Mouse (Mus musculus): ENCODE results near the gene Cryaa. TPM values are rescaled to one million over a fixed set of nuclear protein-coding genes. Genes with fewer than 3 reads are reported as not detected.

Cryaa gene
- total and polyA plus RNA-seq, 3 experiments, result not detected

DNA sequence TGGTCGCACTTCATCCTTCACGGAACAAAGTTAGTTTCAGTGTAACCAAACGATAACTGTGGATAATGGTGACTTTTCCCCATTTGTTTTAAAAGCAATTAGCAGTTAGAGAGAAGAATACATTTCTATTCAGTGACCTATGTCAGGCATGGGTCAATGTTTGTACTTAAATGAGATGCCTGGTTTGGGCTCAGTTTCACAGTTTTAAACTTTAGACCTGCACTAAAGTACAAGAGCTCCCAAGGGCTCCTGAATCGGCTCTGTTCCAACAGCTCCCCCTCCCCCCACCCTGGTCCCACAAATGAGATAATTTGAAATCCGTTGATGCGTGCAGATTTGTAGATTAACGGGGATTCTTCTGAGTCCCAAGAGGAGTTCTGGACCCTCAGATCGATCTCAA is 5.9 kb upstream of the Cryaa start:
- Histone ChIP-seq H3K4me1 (ENCODE audit: control insufficient read depth in 1 of 2, insufficient read depth in 2 of 2, low read length in 2 of 2) (no peaks in the 10 kb centered on the region), H3K79me2 (ENCODE audit: control insufficient read depth, insufficient read depth, low read length, poor library complexity) (no peaks in the 10 kb centered on the region), H3K9ac (ENCODE audit: control insufficient read depth, low read depth, low read length, poor library complexity, severe bottlenecking) (no peak overlapping the region), H3K36me3 (ENCODE audit: control insufficient read depth in 1 of 2, insufficient read depth in 2 of 2, low read length in 2 of 2) (no peaks in the 10 kb centered on the region), H3K27me3 (ENCODE audit: control insufficient read depth in 1 of 2, insufficient read depth in 2 of 2, low read length in 2 of 2) (peaks cover 2 to 4% of the 10 kb centered on the region in 2 experiments), H3K27ac (ENCODE audit: control insufficient read depth, low read depth, low read length) (no peak overlapping the region), H3K4me3 (ENCODE audit: control insufficient read depth in 1 of 2, insufficient read depth in 1 of 2, low read depth in 2 of 2, low read length in 2 of 2) (no peak overlapping the region), H3K9me3 (replicated peaks; ENCODE audit: insufficient read depth, low read length) (no peaks in the 10 kb centered on the region)
- no peak for DNase-seq (ENCODE audit: low read depth, low spot score)
- no peak for TF ChIP-seq ELF1 (IDR thresholded peaks at IDR 0.05; ENCODE audit: low read depth, low read length)
- no peak for TF ChIP-seq GATA1 (IDR thresholded peaks at IDR 0.05; ENCODE audit: low read depth, low read length)
- no peak for TF ChIP-seq ZC3H11A (IDR thresholded peaks at IDR 0.05; ENCODE audit: low read depth, low read length)
- TF ChIP-seq SIN3A (IDR thresholded peaks at IDR 0.05; ENCODE audit: low read length), result no peak
- no peak for TF ChIP-seq TBP (IDR thresholded peaks at IDR 0.05; ENCODE audit: low read depth, low read length)
- TF ChIP-seq USF2 (IDR thresholded peaks at IDR 0.05; ENCODE audit: borderline replicate concordance in 1 of 2, insufficient read depth in 1 of 2, low read depth in 1 of 2, low read length in 2 of 2), result no peak
- no peak for TF ChIP-seq SMC3 (IDR thresholded peaks at IDR 0.05; ENCODE audit: low read depth, low read length)
- TF ChIP-seq POLR2AphosphoS2 (IDR thresholded peaks at IDR 0.05; ENCODE audit: low read length), result no peak

DNA sequence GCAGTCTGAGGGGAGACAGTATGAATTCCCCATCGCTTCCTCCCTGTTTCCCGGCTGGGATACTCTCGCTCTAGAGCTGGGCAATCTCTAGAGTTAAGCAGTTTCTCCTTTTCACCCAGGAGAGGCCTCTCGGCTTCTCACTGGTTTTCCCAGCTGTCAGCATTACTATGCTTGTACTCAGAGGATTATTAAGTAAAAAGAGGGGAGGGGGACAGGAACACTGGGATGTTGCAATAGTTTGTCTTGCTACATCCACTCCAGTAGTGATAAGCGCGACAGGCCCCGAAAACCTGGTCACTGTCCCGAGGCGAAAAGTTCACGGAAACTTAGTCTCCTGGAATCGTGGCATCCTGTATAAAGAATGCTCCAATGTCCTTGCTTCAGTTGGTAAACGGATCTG is 5.3 kb upstream of the Cryaa start:
- Histone ChIP-seq H3K36me3 (ENCODE audit: control insufficient read depth in 1 of 2, insufficient read depth in 2 of 2, low read length in 2 of 2) (no peaks in the 10 kb centered on the region), H3K9ac (ENCODE audit: control insufficient read depth, low read depth, low read length, poor library complexity, severe bottlenecking) (no peak overlapping the region), H3K27me3 (ENCODE audit: control insufficient read depth in 1 of 2, insufficient read depth in 2 of 2, low read length in 2 of 2) (peaks cover 2 to 4% of the 10 kb centered on the region in 2 experiments), H3K27ac (ENCODE audit: control insufficient read depth, low read depth, low read length) (no peak overlapping the region), H3K9me3 (replicated peaks; ENCODE audit: insufficient read depth, low read length) (no peaks in the 10 kb centered on the region), H3K79me2 (ENCODE audit: control insufficient read depth, insufficient read depth, low read length, poor library complexity) (no peaks in the 10 kb centered on the region), H3K4me3 (ENCODE audit: control insufficient read depth in 1 of 2, insufficient read depth in 1 of 2, low read depth in 2 of 2, low read length in 2 of 2) (no peak overlapping the region), H3K4me1 (ENCODE audit: control insufficient read depth in 1 of 2, insufficient read depth in 2 of 2, low read length in 2 of 2) (no peaks in the 10 kb centered on the region)
- no peak for DNase-seq (ENCODE audit: low read depth, low spot score)
- TF ChIP-seq CHD1 (IDR thresholded peaks at IDR 0.05; ENCODE audit: low read depth, low read length), result no peak
- no peak for TF ChIP-seq USF2 (IDR thresholded peaks at IDR 0.05; ENCODE audit: borderline replicate concordance in 1 of 2, insufficient read depth in 1 of 2, low read depth in 1 of 2, low read length in 2 of 2)
- no peak for TF ChIP-seq GABPA (IDR thresholded peaks at IDR 0.05; ENCODE audit: low read depth, low read length)
- no peak for TF ChIP-seq ETS1 (IDR thresholded peaks at IDR 0.05; ENCODE audit: low read depth, low read length)
- TF ChIP-seq HCFC1 (IDR thresholded peaks at IDR 0.05; ENCODE audit: low read depth, low read length), result no peak
- no peak for TF ChIP-seq MXI1 (IDR thresholded peaks at IDR 0.05; ENCODE audit: low read depth, low read length)
- TF ChIP-seq ZKSCAN1 (IDR thresholded peaks at IDR 0.05; ENCODE audit: low read depth, low read length), result no peak
- TF ChIP-seq MYB (IDR thresholded peaks at IDR 0.05; ENCODE audit: low read depth, low read length), result no peak

DNA sequence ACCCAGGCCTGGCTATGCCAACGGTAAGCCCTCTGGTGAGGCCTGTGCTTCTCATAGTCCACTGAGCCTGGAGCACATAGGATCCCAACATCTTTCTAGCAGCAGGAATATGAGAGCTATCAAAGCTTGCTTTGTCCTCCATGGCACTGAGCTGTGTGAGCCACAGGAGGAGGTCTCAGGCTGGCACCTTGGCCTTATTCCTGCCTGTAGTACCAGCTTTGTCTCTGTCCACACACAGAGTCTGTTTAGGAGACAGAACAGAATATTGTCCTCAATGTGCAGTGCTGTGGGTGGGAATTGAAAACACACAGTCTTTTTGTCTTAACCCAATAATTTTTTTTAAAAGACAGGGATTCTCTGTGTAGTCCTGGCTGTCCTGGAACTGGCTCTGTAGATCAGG is 3.2 kb upstream of the Cryaa start:
- DNase-seq (ENCODE audit: low read depth, low spot score), result no peak
- no peaks in the 10 kb centered on the region for H3K9me3 ChIP-seq (replicated peaks; ENCODE audit: insufficient read depth, low read length)
- H3K9ac ChIP-seq (ENCODE audit: control insufficient read depth, low read depth, low read length, poor library complexity, severe bottlenecking), result no peak overlapping the region
- H3K27me3 ChIP-seq (ENCODE audit: control insufficient read depth in 1 of 2, insufficient read depth in 2 of 2, low read length in 2 of 2), result peaks cover 2% of the 10 kb centered on the region in 2 experiments
- H3K27ac ChIP-seq (ENCODE audit: control insufficient read depth, low read depth, low read length), result no peak overlapping the region
- H3K4me3 ChIP-seq (ENCODE audit: control insufficient read depth in 1 of 2, insufficient read depth in 1 of 2, low read depth in 2 of 2, low read length in 2 of 2), result no peak overlapping the region
- no peaks in the 10 kb centered on the region for H3K79me2 ChIP-seq (ENCODE audit: control insufficient read depth, insufficient read depth, low read length, poor library complexity)
- no peaks in the 10 kb centered on the region for H3K4me1 ChIP-seq (ENCODE audit: control insufficient read depth in 1 of 2, insufficient read depth in 2 of 2, low read length in 2 of 2)
- no peaks in the 10 kb centered on the region for H3K36me3 ChIP-seq (ENCODE audit: control insufficient read depth in 1 of 2, insufficient read depth in 2 of 2, low read length in 2 of 2)
- TF ChIP-seq USF2 (IDR thresholded peaks at IDR 0.05; ENCODE audit: borderline replicate concordance in 1 of 2, insufficient read depth in 1 of 2, low read depth in 1 of 2, low read length in 2 of 2), result no peak
- no peak for TF ChIP-seq RCOR1 (IDR thresholded peaks at IDR 0.05; ENCODE audit: low read depth, low read length)
- no peak for TF ChIP-seq MEF2A (IDR thresholded peaks at IDR 0.05; ENCODE audit: extremely low read depth, insufficient replicate concordance, low read depth, low read length, poor library complexity, severe bottlenecking)
- no peak for TF ChIP-seq ZMIZ1 (IDR thresholded peaks at IDR 0.05; ENCODE audit: low read depth, low read length)
- TF ChIP-seq CHD1 (IDR thresholded peaks at IDR 0.05; ENCODE audit: low read depth, low read length), result no peak
- no peak for TF ChIP-seq SMC3 (IDR thresholded peaks at IDR 0.05; ENCODE audit: low read depth, low read length)
- TF ChIP-seq NELFE (IDR thresholded peaks at IDR 0.05; ENCODE audit: low read depth, low read length), result no peak
- no peak for TF ChIP-seq JUND (IDR thresholded peaks at IDR 0.05; ENCODE audit: low read depth, low read length)
- TF ChIP-seq MAX (IDR thresholded peaks at IDR 0.05; ENCODE audit: low read length), result no peak
- TF ChIP-seq E2F4 (IDR thresholded peaks at IDR 0.05; ENCODE audit: borderline replicate concordance, low read depth, low read length), result no peak
- no peak for TF ChIP-seq TCF12 (IDR thresholded peaks at IDR 0.05; ENCODE audit: low read depth, low read length)
- TF ChIP-seq POLR2AphosphoS5 (IDR thresholded peaks at IDR 0.05; ENCODE audit: borderline replicate concordance, low read depth, low read length), result no peak
- TF ChIP-seq EP300 (IDR thresholded peaks at IDR 0.05; ENCODE audit: low read depth in 1 of 2, low read length in 2 of 2), result no peak
- TF ChIP-seq MAZ (IDR thresholded peaks at IDR 0.05; ENCODE audit: low read depth, low read length), result no peak
- TF ChIP-seq MYC (IDR thresholded peaks at IDR 0.05; ENCODE audit: low read depth, low read length), result no peak
